Comparison of ENCODE assay signal across 8 mouse cellular contexts in genomic region chr17:48960161-48960698, GRCm38 (mm10). TPM values are rescaled to one million over a fixed set of nuclear protein-coding genes. Genes with fewer than 3 reads are reported as not detected.
DNase-seq lines count a peak whose midpoint lies in the region; ATAC-seq and TF ChIP-seq lines count a peak whose summit lies in the region.

No protein-coding gene starts in this region.

- no peaks in the 10 kb centered on the region for H3K27me3 ChIP-seq in hindbrain, postnatal 0 days (ENCODE audit: insufficient read depth, low read length)
- no peaks in the 10 kb centered on the region for H3K27me3 ChIP-seq in liver, embryonic 13.5 days

- H3K27ac ChIP-seq in hindbrain, postnatal 0 days, result no peak overlapping the region
- H3K27ac ChIP-seq in liver, embryonic 13.5 days, result no peak overlapping the region

- H3K4me1 ChIP-seq in hindbrain, postnatal 0 days (ENCODE audit: insufficient read depth, low read length), result peaks cover 8% of the 10 kb centered on the region; the same call in 1 of the 2 replicates
- peaks cover 3% of the 10 kb centered on the region; the same call in 1 of the 2 replicates for H3K4me1 ChIP-seq in liver, embryonic 13.5 days (replicated peaks)

- DNase-seq in adrenal gland, adult 2 months, result peak; percentile 34
- no peak for DNase-seq in adrenal gland, adult 8-10 months
- DNase-seq in gastrocnemius, postnatal 10 days, result peak; percentile 40
- peak; percentile 55 for DNase-seq in hindbrain, postnatal 0 days (ENCODE audit: low spot score)
- no peak for DNase-seq in liver, embryonic 13.5 days
- peak; percentile 20 for DNase-seq in retina, postnatal 7 days (ENCODE audit: low read depth, low spot score)
- no peak for DNase-seq in layer of hippocampus, postnatal 36 days
- no peak for DNase-seq in thymus, postnatal 36 days

- ATAC-seq in hindbrain, postnatal 0 days, result peak; percentile 62; the same call in 1 of the 2 replicates
- ATAC-seq in liver, embryonic 13.5 days (ENCODE audit: low read depth), result peak; percentile 70; the same call in 1 of the 2 replicates

- 4% methylated on average over 16 of the region's 16 CpGs for WGBS in hindbrain, postnatal 0 days
- WGBS in liver, embryonic 13.5 days (ENCODE audit: insufficient replicate concordance), result 11% methylated on average over 16 of the region's 16 CpGs

- H3K9ac ChIP-seq in hindbrain, postnatal 0 days (replicated peaks; ENCODE audit: low read length), result no peak overlapping the region
- H3K9ac ChIP-seq in liver, embryonic 13.5 days, result no peak overlapping the region

- H3K9me3 ChIP-seq in hindbrain, postnatal 0 days (ENCODE audit: low read length), result no peaks in the 10 kb centered on the region
- no peaks in the 10 kb centered on the region for H3K9me3 ChIP-seq in liver, embryonic 13.5 days (replicated peaks)

- TF ChIP-seq CTCF in hindbrain, postnatal 0 days (IDR thresholded peaks at IDR 0.05; ENCODE audit: low read depth), result no peak

- H3K4me3 ChIP-seq in hindbrain, postnatal 0 days (ENCODE audit: low read length), result no peak overlapping the region
- H3K4me3 ChIP-seq in liver, embryonic 13.5 days (replicated peaks), result no peak overlapping the region

- H3K36me3 ChIP-seq in hindbrain, postnatal 0 days (ENCODE audit: insufficient read depth, low read length), result no peaks in the 10 kb centered on the region
- no peaks in the 10 kb centered on the region for H3K36me3 ChIP-seq in liver, embryonic 13.5 days

- peak overlapping the region; percentile 41 for H3K4me2 ChIP-seq in hindbrain, postnatal 0 days (ENCODE audit: low read depth, low read length)
- peak overlapping the region; percentile 30; the same call in 1 of the 2 replicates for H3K4me2 ChIP-seq in liver, embryonic 13.5 days

RNA-seq across cellular contexts. Expression of gene Lrfn2, which starts 28.1 kb away (rescaled TPM):
- total RNA-seq in adrenal gland, adult 2 months (2021), result under 1 TPM; 0.21 to 0.72 TPM
- 0.34 and 0.38 TPM in 2 replicates for polyA plus RNA-seq in adrenal gland, adult 2 months (2012; rRNA removed)
- total RNA-seq in adrenal gland, adult 8-10 months (2022), result under 1 TPM; 0.25 to 0.64 (median 0.46) TPM
- total RNA-seq in gastrocnemius, postnatal 10 days (2021), result under 1 TPM; 0.38 to 0.43 TPM
- total RNA-seq in hindbrain, postnatal 0 days (2014; rRNA removed), result 26.1 and 28.3 TPM in 2 replicates
- polyA plus RNA-seq in hindbrain, postnatal 0 days (2015; fragmentation: Nextera tagmentation; extraction: Ambion mirVana), result 10.7 and 11.9 TPM in 2 replicates
- 0.02 and 0.06 TPM in 2 replicates for polyA plus RNA-seq in liver, embryonic 13.5 days (2015; fragmentation: Nextera tagmentation; extraction: Ambion mirVana)
- total RNA-seq in layer of hippocampus, postnatal 36 days (2021), result 10 to 100 TPM; 36.6 to 42.2 TPM

Comparison
In these comparisons a context has a peak if more than half of its experiments do, and no peak if none do; other contexts are left out.
1. DNase-seq: peak in adrenal gland, adult 2 months (single experiment), gastrocnemius, postnatal 10 days (single experiment), hindbrain, postnatal 0 days (single experiment) and retina, postnatal 7 days (single experiment); none in adrenal gland, adult 8-10 months (single experiment), liver, embryonic 13.5 days (single experiment), layer of hippocampus, postnatal 36 days (0 of 2) and thymus, postnatal 36 days (0 of 2).
2. RNA of gene Lrfn2, which starts 28.1 kb away (total RNA-seq): 36.6 to 42.2 TPM in layer of hippocampus, postnatal 36 days and 26.1 to 28.3 TPM in hindbrain, postnatal 0 days; 0.21 to 0.72 TPM in adrenal gland, adult 2 months, 0.25 to 0.64 TPM in adrenal gland, adult 8-10 months and 0.38 to 0.43 TPM in gastrocnemius, postnatal 10 days; every median in the first group is over 10 times any median in the second.